Mouse (Mus musculus) ovary, postnatal 36 days (tissue): ENCODE measurements around the gene Rtn4rl1.

Experiments used
- DNase-seq: peaks from one replicate; pipeline ENCODE4 v3.0.0; 2022; ENCODE audit warnings: low spot score, mixed read lengths

Rtn4rl1 gene

DNA sequence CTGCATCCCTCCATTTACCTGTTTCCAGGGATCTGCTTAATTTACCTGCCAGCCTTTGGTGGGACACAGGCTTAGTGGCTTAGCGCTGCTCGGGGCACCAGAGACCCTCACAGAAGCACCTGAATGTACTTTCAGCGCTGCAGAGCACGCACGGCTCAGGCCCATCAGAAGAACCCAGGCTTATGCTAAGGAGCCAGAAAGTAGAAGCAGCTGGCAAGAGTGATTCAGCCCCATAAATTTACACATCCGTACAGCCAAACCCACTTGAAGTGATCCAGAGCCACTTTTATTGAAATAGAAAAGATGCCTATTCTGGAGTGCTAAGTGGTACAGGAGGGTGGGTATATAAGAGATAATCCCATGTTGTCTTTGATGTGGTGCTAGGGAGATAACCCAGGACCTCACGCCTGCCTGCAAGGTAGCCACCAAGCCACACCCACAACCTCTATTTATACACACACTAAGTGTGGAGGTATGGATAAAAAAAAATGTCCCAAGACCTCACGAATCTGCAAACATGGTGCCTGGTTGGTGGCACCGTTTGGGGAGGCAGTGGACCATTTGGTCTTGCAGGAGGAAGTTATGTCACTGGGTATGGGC lies 102.9 kb downstream of the Rtn4rl1 start:
- DNase-seq = no peak

DNA sequence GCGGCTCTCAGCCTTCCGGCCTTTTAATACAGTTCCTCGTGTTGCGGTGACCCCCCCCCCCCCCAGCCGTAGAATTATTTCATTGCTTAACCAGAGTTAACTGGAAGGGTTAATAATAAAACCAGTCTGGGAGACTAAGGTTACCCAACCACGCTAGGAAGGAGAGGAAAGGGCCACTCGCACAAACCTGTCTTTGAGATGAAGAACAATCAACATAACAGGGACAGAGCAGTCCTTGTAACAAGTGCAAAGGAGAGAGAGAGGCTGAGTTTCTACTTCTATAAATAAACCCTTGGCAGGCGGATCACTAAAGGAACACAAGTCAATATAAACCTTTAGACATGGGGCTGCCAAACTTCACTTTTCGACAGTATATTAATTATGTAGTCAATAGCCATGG lies 104.0 kb downstream of the Rtn4rl1 start:
- no peak for DNase-seq

DNA sequence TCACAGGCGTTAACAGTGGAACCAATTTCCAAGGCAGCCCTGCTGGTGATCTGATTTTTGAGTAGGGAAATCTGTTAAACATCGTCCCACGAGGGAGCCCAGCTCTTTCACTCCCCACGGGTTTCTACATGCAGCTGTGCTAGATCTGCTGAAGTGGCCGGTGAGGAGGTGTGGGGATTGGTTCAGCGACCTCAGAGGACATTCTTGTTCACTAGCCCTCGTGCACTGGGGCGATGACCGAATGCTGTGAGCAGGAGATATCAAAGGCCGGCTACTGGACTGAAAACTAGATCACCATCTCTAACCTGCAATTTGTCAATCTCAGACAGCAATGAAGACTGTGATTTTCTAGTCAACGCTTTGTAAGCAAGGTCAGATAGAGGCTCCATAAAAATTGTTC lies 104.9 kb downstream of the Rtn4rl1 start:
- DNase-seq = no peak

DNA sequence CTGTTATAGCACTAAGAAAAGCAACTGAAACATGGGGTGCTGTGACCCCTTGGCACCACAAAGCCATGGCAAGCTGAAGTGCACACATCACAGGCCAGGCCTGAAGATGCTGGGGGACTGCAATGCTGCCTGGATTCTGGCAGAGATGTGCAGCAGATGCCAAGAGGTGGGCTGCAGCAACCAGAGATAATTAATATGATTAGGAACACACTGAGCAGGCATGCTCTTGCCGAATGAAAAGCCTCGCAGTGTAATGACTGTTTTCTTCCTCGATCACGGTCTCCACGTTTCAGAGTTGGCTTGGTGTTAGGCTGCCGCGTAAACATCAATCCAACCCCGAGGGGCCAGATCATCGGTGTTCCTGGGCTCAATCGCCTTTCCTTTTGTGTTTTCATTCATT lies 106.2 kb downstream of the Rtn4rl1 start:
- DNase-seq = no peak

DNA sequence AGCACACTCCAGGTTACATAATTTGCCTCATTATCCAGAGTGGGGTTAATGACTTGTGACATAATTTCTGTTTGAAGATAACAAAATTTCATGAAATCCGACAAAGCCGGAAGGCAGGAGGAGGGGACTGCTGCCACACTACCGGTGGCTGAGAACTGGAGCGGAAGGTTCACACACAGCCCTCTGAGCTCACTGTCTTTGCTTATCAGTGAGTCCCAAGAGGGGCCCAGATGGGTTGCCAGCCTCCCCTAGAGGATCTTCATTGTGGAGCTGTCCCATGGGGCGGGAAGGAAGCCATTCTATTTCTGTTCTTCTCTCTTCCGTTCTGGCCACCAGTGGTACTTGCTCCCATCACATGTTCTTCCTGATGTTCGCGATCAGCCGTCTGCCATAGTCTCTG lies 107.4 kb downstream of the Rtn4rl1 start:
- no peak for DNase-seq

DNA sequence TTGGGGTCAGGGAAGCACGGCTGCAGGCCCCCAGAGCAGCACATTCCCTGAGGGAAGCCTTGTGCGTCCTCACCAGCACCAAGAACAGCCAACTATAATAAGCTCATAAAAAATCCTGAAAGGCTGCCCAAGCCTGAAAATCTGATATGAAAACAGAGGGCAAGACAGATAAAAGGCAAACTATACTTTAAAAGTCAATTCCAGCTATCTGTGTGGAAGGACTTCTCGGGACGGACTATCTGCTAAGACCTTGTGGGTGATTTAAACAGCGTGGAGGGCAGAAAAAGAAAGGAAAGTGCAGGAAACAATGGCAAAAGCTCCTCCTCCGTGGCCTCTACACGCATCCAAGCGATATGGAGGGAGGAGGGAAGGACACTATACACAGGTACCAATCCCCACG lies 111.2 kb downstream of the Rtn4rl1 start:
- no peak for DNase-seq

DNA sequence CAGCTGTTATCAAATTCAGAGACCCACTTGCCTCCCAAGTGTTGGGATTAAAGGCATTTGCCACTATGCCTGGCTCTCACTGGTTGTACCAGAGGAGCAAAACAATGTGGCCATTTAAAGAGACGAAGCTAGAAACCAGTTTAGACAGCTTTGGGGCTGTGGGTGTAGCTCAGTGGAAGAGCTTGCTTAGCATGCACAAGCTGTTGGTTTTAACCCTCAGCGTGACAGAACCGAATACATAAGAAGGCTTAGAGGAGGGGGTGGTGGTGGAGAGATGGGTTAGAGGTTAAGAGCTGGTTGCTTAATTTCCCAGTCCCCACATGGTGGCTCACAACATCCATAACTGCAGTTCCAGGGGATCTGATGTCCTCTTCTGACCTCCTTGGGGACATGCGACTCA lies 115.1 kb downstream of the Rtn4rl1 start:
- no peak for DNase-seq

DNA sequence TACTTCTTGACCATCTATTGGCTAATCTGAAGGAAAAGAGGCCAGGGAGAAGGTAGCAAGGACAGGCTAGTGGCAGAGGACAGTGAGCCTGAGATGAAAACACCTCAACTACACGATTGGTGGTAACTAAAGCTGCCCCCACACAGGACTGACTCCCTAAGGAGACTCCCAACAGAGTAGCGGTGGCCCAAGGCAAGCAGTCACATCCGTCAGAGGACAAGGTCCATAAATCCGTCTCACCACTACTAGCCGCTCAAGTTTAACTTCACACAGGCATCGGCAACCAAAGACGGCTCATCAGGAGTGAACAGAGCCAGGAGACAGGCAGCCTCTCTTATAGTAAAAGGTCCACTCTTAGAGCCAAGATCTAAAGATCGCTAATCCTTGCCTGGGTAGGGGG lies 117.2 kb downstream of the Rtn4rl1 start:
- no peak for DNase-seq

DNA sequence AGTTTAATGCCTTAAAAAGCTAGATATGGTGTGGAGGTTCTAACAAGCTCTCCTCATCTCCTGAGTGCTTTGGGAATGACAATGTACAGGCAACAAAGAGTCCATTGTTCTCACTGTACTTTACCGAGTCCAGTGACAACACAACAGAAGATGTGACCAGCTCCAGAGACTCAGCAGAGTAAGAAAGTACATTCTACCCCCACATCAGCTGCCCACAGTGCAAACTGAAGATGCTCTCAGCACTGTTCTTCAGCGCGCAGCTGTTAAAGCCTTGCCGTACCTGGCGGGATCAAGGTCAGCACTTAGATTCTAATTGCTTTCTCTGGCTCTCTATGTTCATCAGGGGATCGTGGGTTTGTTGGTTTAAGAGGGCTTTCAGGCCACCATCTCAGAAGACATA lies 118.2 kb downstream of the Rtn4rl1 start:
- no peak for DNase-seq

DNA sequence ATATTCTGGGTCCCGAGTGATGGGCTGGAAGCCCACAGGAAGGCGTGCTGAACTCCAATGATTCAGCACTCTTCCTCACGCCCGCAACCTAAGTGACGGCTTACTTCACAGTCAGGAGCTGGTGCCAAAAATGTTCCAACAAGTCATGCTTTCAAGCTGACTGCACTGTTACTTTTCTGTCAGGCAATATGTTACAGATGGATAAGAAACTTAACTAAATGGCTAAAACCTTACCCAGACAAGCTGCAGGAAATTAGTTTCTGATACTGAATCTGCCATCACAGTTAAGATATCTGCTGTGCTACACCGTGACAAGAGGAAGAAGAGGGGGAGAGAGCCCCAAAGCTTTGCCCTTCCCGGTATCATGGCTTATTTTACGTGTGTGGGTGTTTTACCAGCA lies 120.3 kb downstream of the Rtn4rl1 start:
- no peak for DNase-seq
